ENCODE assay signal across 8 mouse cellular contexts in genomic region chr9:108785416-108785815, GRCm38 (mm10). TPM values are rescaled to one million over a fixed set of nuclear protein-coding genes. Genes with fewer than 3 reads are reported as not detected.
A peak's percentile ranks its signal among the peaks of the same experiment; 100 is the strongest.
DNase-seq lines count a peak whose midpoint lies in the region; ATAC-seq and TF ChIP-seq lines count a peak whose summit lies in the region.

No protein-coding gene starts in this region.

- no peak for TF ChIP-seq CTCF in layer of hippocampus, adult 2 months (conservative IDR thresholded peaks at IDR 0.05)
- no peak for TF ChIP-seq CTCF in embryonic fibroblast, embryonic 13.5 days (IDR thresholded peaks at IDR 0.05; ENCODE audit: borderline replicate concordance, insufficient read depth, low read length)

- H3K4me1 ChIP-seq in embryonic fibroblast, embryonic 13.5 days (ENCODE audit: control insufficient read depth, insufficient read depth, low read length) = peaks cover 9% of the 10 kb centered on the region
- peaks cover 28% of the 10 kb centered on the region for H3K4me1 ChIP-seq in limb, embryonic 14.5 days (ENCODE audit: control insufficient read depth, insufficient read depth, low read length)

- peak overlapping the region; percentile 65 for H3K4me2 ChIP-seq in limb, embryonic 14.5 days (replicated peaks; ENCODE audit: low read depth, low read length, severe bottlenecking)

- no peak for DNase-seq in layer of hippocampus, adult 2 months (ENCODE audit: low spot score in 2 of 2)
- DNase-seq in layer of hippocampus, adult 18-20 months (ENCODE audit: low spot score in 2 of 2) = no peak
- no peak for DNase-seq in limb, embryonic 14.5 days (ENCODE audit: low spot score)
- DNase-seq in retina, postnatal 1 day = peak; percentile 79
- no peak for DNase-seq in urinary bladder, postnatal 25 days (ENCODE audit: low spot score)
- no peak for DNase-seq in gastrocnemius, adult 18-20 months (ENCODE audit: low spot score)

- peak overlapping the region; percentile 99 for H3K27ac ChIP-seq in layer of hippocampus, adult 2 months
- H3K27ac ChIP-seq in embryonic fibroblast, embryonic 13.5 days (ENCODE audit: insufficient read depth, low read length) = no peak overlapping the region
- H3K27ac ChIP-seq in limb, embryonic 14.5 days (replicated peaks; ENCODE audit: low read depth, low read length) = no peak overlapping the region

- H3K9ac ChIP-seq in limb, embryonic 14.5 days (ENCODE audit: low read depth, low read length, severe bottlenecking) = peak overlapping the region; percentile 13; the same call in 1 of the 2 replicates

- no peak for ATAC-seq in limb, embryonic 14.5 days (ENCODE audit: low FRiP score, low read depth)
- ATAC-seq in CD4-positive, CD25-positive, alpha-beta regulatory T cell, adult 4 months = no peak

- TF ChIP-seq POLR2A in embryonic fibroblast, embryonic 13.5 days (IDR thresholded peaks at IDR 0.05; ENCODE audit: low read depth, low read length) = no peak
- no peak for TF ChIP-seq POLR2A in limb, embryonic 14.5 days (IDR thresholded peaks at IDR 0.05; ENCODE audit: borderline replicate concordance, extremely low read depth, insufficient read depth, insufficient read length)

- H3K36me3 ChIP-seq in limb, embryonic 14.5 days (ENCODE audit: control insufficient read depth, insufficient read depth, low read length) = peaks cover 3% of the 10 kb centered on the region; the same call in 1 of the 2 replicates

- peak overlapping the region; percentile 89 for H3K4me3 ChIP-seq in layer of hippocampus, adult 2 months
- H3K4me3 ChIP-seq in embryonic fibroblast, embryonic 13.5 days (ENCODE audit: insufficient read depth, low read length) = peak overlapping the region; percentile 27; the same call in 1 of the 2 replicates
- H3K4me3 ChIP-seq in limb, embryonic 14.5 days (replicated peaks; ENCODE audit: low read length) = peak overlapping the region; percentile 91

- no peaks in the 10 kb centered on the region for H3K9me3 ChIP-seq in limb, embryonic 14.5 days (ENCODE audit: control insufficient read depth, low read length)

- H3K27me3 ChIP-seq in limb, embryonic 14.5 days (ENCODE audit: control insufficient read depth, insufficient read depth, low read length) = no peaks in the 10 kb centered on the region

RNA-seq across cellular contexts. Expression of gene Ip6k2, which starts 1.8 kb away (rescaled TPM):
- total RNA-seq in layer of hippocampus, adult 2 months (2021) = 100 to 1,000 TPM; 249 to 251 TPM
- total RNA-seq in layer of hippocampus, adult 18-20 months (2021) = 100 to 1,000 TPM; 240 to 270 TPM
- polyA plus RNA-seq in embryonic fibroblast, embryonic 13.5 days (2011; ENCODE audit: insufficient read length, low read depth, missing spikeins) = 83.0 and 93.8 TPM in 2 replicates
- polyA plus RNA-seq in limb, embryonic 14.5 days (2012; rRNA removed) = 265 and 285 TPM in 2 replicates
- 119 and 126 TPM in 2 replicates for polyA plus RNA-seq in limb, embryonic 14.5 days (2014; fragmentation: Nextera tagmentation; extraction: Ambion mirVana)
- total RNA-seq in gastrocnemius, adult 18-20 months (2021) = 10 to 100 TPM; 14.9 TPM
- 10 to 100 TPM; 20.1 to 27.6 TPM for polyA plus RNA-seq in CD4-positive, CD25-positive, alpha-beta regulatory T cell, adult 4 months (2017; shearing (Covaris generic))

RNA-seq across cellular contexts. Expression of gene Nckipsd, which starts 22.8 kb away (rescaled TPM):
- 10 to 100 TPM; 68.8 to 71.3 TPM for total RNA-seq in layer of hippocampus, adult 2 months (2021)
- total RNA-seq in layer of hippocampus, adult 18-20 months (2021) = 10 to 100 TPM; 75.6 to 78.8 TPM
- 7.6 and 8.7 TPM in 2 replicates for polyA plus RNA-seq in embryonic fibroblast, embryonic 13.5 days (2011; ENCODE audit: insufficient read length, low read depth, missing spikeins)
- polyA plus RNA-seq in limb, embryonic 14.5 days (2012; rRNA removed) = 24.0 and 30.1 TPM in 2 replicates
- 14.0 and 17.2 TPM in 2 replicates for polyA plus RNA-seq in limb, embryonic 14.5 days (2014; fragmentation: Nextera tagmentation; extraction: Ambion mirVana)
- total RNA-seq in gastrocnemius, adult 18-20 months (2021) = 1 to 10 TPM; 4.4 TPM
- 1 to 10 TPM; 7.5 to 7.8 TPM for polyA plus RNA-seq in CD4-positive, CD25-positive, alpha-beta regulatory T cell, adult 4 months (2017; shearing (Covaris generic))

RNA-seq across cellular contexts. Expression of gene Celsr3, which starts 40.7 kb away (rescaled TPM):
- total RNA-seq in layer of hippocampus, adult 2 months (2021) = 10 to 100 TPM; 66.4 to 79.6 TPM
- 10 to 100 TPM; 54.6 to 58.6 TPM for total RNA-seq in layer of hippocampus, adult 18-20 months (2021)
- 0.23 and 0.42 TPM in 2 replicates for polyA plus RNA-seq in embryonic fibroblast, embryonic 13.5 days (2011; ENCODE audit: insufficient read length, low read depth, missing spikeins)
- 0.36 and 0.37 TPM in 2 replicates for polyA plus RNA-seq in limb, embryonic 14.5 days (2012; rRNA removed)
- polyA plus RNA-seq in limb, embryonic 14.5 days (2014; fragmentation: Nextera tagmentation; extraction: Ambion mirVana) = 0.07 and 0.12 TPM in 2 replicates
- under 1 TPM in 1 of 2 experiments, not detected in 1; 0.02 TPM for total RNA-seq in gastrocnemius, adult 18-20 months (2021)
- polyA plus RNA-seq in CD4-positive, CD25-positive, alpha-beta regulatory T cell, adult 4 months (2017; shearing (Covaris generic)) = under 1 TPM in 1 of 2 experiments, not detected in 1; 0.05 TPM

Comparison
In these comparisons a context has a peak if more than half of its experiments do, and no peak if none do; other contexts are left out.
1. H3K4me3 ChIP-seq: peak in every context shown above with its lines; median percentile 91 in limb, embryonic 14.5 days; 89 in layer of hippocampus, adult 2 months; 27 in embryonic fibroblast, embryonic 13.5 days.
2. RNA of gene Ip6k2, which starts 1.8 kb away (total RNA-seq): 240 to 270 TPM in layer of hippocampus, adult 18-20 months and 249 to 251 TPM in layer of hippocampus, adult 2 months; 14.9 TPM in gastrocnemius, adult 18-20 months; every median in the first group is over 10 times any median in the second.
3. RNA of gene Nckipsd, which starts 22.8 kb away (total RNA-seq): 75.6 to 78.8 TPM in layer of hippocampus, adult 18-20 months and 68.8 to 71.3 TPM in layer of hippocampus, adult 2 months; 4.4 TPM in gastrocnemius, adult 18-20 months; every median in the first group is over 10 times any median in the second.
4. RNA of gene Celsr3, which starts 40.7 kb away (total RNA-seq): 66.4 to 79.6 TPM in layer of hippocampus, adult 2 months and 54.6 to 58.6 TPM in layer of hippocampus, adult 18-20 months; 0.02 TPM in gastrocnemius, adult 18-20 months; every median in the first group is over 10 times any median in the second.